Mouse (Mus musculus): Measurements from ENCODE around the gene Prdm10.

- TF ChIP-seq CTCF (IDR thresholded peaks at IDR 0.05; ENCODE audit: control insufficient read depth, insufficient read depth, low read length): no peak
- no peak for TF ChIP-seq POLR2A (IDR thresholded peaks at IDR 0.05; ENCODE audit: borderline replicate concordance, control insufficient read depth, low read depth, low read length)
These were observed 149.7 kb downstream of the Prdm10 start for GRCm38 (mm10) chr9:31430011-31430410.
